Mouse (Mus musculus): ENCODE results near the gene Slc4a11.
A peak's percentile ranks its signal among the peaks of the same experiment; 100 is the strongest.
"Not testable (repeated sequence)": the region's sequence is repeated elsewhere in the genome, so short reads cannot be mapped to it uniquely, and the experiment has no call there.

Slc4a11 gene

DNA sequence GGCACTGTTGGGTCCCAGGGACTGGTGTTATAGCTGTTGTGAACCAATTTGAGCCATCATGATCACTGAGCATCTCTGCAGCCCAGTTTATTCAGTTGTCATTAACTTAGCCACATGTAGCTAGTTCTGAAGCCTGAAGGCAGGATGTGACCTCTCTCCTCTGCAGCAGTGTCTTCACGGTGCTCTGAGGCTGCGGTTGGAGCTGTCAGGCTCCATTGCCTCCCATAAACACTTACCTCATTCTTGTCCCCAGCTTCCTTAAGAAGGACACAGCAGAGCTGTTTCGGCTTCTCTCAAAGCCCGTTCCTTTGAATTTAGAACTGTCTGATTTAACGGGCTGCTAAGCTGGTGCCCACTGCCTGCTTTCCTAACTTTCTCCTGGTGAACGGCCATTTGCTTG, 17.4 kb downstream of the Slc4a11 start:
- no peak for DNase-seq (ENCODE audit: low spot score in 2 of 2)

DNA sequence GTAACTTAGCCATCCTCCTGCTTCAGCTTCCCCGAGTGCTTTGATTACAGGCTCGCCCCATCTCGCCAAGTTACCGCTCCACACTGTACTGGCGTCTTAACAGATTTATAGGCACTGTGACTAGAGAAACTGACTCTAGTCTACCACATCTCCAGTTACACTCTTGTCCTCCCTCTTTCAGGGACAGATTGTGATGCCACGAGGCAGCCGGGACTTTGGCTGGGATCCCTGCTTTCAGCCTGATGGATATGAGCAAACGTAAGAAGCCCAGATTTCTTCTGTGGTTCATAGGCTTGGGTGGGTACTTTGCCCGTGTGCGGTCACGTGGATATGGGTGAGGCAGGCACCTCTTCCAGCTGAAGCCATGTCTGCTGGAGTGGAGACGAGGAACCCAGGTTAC, 18.2 kb downstream of the Slc4a11 start:
- no peak for DNase-seq (ENCODE audit: low spot score in 2 of 2)

DNA sequence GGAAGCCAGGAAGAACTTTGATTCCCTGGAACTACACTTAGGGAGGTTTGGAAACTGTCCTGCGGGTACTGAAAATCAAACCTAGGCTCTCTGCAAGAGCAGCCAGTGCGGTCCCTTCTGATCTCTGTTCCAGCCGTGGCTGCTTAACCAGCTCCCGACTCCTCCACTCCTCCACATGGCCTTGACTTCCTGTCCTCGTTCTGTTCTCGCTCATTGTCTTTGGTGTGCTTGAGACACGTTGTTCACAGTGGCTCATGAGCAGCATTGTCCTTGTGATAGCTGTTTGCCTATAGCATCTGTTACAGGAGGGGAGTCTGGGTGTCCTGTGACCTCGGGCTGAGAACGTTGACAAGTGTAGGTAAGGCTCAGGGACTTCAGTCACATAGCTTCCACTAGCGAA, 20.1 kb downstream of the Slc4a11 start:
- no peak for DNase-seq (ENCODE audit: low spot score in 2 of 2)

- DNase-seq (ENCODE audit: low spot score in 2 of 2), result peak; percentile 84 to 90
These were observed 29.8 kb downstream of the Slc4a11 start, which contains the start of gene Itpa for GRCm38 (mm10) chr2:130667559-130667958. Gene Itpa (plus strand): TSS chr2:130667610.

- DNase-seq (ENCODE audit: low spot score in 2 of 2), result peak; percentile 96
These were observed 33.1 kb downstream of the Slc4a11 start, which contains the start of gene Ddrgk1 for GRCm38 (mm10) chr2:130664102-130664701. Gene Ddrgk1 (minus strand): TSS chr2:130664659.

DNA sequence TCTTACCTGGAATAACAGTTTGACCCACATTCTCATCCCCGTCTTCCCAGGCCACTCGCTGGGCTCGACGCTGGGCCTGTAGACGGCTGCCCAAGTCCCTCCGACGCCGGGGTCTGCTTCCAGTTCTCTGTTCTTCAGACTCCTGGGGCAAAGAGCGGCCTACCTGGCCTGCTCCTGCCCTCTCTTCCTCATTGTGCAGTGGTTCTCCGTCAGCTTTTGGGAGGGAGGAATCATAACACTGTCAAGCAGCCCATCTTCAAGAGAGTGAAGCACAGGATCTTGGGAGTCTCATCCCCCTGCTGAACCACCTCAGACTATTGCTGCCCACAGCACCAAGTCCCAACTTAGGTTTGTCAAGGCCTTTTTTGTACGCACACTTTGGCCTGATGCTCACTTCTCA, 34.0 kb downstream of the Slc4a11 start:
- DNase-seq (ENCODE audit: low spot score in 2 of 2), result no peak

GRCm38 (mm10) chr2:130658530-130658929, 38.8 kb downstream of the Slc4a11 start:
- no peak for DNase-seq (ENCODE audit: low spot score in 2 of 2)

DNA sequence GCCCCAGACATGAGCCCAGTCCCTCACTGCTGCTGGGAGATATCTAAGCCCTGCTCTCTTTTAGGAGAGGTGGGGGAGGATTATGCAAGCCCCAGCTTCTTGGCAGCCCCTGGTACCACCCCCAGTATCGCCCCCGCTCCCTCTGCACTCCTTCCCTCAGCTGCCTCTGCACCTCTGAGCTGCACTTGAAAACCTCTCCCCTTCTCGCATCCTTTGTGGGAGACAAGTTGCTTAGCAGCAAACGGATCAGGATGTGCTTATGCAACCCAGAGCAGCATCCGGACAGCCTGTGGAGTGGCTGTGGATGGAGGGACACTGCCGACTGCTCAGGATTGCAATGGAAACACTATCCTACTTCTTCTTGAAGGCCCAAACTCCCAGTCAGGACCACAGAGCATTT, 39.8 kb downstream of the Slc4a11 start:
- DNase-seq (ENCODE audit: low spot score in 2 of 2), result peak; percentile 88

DNA sequence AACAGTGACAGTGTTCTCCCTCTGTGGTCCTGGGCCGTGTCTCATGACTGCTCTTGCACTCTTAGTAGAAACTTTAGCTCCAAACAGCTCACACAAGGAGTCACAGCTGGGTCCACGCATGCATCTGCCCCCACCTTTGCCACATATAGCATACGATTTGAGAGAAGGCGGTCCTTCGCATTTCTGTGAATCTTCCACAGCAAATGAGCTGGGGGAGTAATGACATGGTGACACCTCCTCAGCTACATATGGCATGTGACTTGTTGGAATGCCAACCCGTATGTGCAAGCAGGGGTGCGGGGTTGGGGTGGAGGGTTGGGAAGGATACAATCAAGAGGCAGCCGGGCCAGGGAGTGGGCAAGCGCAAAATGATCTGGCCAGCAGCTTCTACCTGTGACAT, 40.8 kb downstream of the Slc4a11 start:
- DNase-seq (ENCODE audit: low spot score in 2 of 2), result peak; percentile 69 to 83

GRCm38 (mm10) chr2:130655660-130656339, 41.5 kb downstream of the Slc4a11 start:
- no peak for DNase-seq (ENCODE audit: low spot score in 2 of 2)

GRCm38 (mm10) chr2:130653760-130654159, 43.6 kb downstream of the Slc4a11 start:
- no peak for DNase-seq (ENCODE audit: low spot score in 2 of 2)

DNA sequence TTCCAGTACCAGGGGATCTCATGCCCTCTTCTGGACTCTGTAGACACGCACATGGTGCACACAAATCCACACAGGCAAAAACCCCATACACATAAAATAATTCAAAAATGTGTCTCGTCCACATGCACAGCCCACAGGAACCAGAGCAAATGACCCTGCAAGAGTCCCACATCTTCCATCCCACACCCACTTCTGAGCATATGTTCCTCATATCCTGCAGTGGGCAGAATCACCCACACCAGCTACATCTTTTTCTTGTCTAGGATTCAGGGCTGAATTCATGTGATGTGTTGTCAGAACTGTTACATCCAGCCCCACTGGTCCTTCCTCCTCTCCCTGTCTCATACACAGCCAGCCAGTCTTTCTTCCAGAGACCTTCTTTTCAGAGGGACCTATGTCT, 44.0 kb downstream of the Slc4a11 start:
- DNase-seq (ENCODE audit: low spot score in 2 of 2), result peak in 1 of 2 experiments; percentile 65

DNA sequence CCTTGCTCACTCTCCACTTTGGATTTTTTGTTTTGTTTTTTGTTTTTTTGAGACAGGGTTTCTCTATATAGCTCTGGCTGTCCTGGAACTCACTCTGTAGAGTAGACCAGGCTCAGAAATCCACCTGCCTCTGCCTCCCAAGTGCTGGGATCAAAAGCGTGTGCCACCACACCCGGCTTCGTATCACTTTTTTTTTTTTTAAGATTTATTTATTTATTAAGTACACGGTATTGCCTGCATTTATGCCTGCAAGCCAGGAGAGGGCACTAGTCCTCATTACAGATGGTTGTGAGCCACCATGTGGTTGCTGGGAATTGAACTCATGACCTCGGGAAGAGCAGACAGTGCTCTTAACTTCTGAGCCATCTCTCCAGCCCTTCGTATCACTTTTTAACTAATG, 48.3 kb downstream of the Slc4a11 start:
- not testable (repeated sequence) for DNase-seq (ENCODE audit: low spot score in 2 of 2)

- no peak for DNase-seq (ENCODE audit: low spot score in 2 of 2)
These were observed 52.1 kb downstream of the Slc4a11 start for GRCm38 (mm10) chr2:130645198-130645597.

GRCm38 (mm10) chr2:130642684-130643369, 54.5 kb downstream of the Slc4a11 start, which contains the start of gene Lzts3:
Gene Lzts3 (minus strand): TSS chr2:130642803.
- DNase-seq (ENCODE audit: low spot score in 2 of 2), result peak; percentile 88

GRCm38 (mm10) chr2:130642197-130642660, 55.1 kb downstream of the Slc4a11 start:
- DNase-seq (ENCODE audit: low spot score in 2 of 2), result no peak

DNA sequence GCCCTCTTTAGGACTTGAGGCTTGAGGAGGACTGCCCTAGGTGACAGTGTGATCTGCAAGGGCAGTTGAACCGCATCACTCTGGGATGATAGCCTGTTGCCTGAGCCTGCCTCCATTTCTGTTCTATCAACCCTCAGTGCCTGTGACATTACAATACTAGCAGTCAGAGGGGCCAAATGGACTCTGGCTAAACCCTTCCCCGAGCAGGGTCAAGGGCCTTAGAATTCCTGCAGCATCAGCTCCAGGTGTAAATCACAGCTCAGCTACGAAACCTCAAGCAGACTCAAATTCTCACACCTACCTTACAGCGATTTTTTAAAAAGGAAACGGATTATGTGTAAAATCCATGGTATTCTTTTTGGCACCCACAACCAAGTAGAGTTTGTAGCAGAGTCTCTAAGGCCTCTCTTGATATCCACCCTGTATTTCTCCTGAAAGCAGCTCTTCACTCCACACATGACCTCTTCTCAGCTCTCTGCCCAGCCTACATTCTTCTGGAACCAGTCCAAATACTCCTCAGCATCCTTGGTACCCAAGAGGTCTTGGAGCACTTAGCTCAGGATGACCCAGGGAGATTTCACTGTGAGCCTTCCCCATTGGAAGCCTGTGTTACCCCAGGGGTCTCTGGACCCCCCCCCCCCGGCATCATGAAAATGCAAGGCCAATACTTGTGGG, 55.8 kb downstream of the Slc4a11 start:
- no peak for DNase-seq (ENCODE audit: low spot score in 2 of 2)

DNA sequence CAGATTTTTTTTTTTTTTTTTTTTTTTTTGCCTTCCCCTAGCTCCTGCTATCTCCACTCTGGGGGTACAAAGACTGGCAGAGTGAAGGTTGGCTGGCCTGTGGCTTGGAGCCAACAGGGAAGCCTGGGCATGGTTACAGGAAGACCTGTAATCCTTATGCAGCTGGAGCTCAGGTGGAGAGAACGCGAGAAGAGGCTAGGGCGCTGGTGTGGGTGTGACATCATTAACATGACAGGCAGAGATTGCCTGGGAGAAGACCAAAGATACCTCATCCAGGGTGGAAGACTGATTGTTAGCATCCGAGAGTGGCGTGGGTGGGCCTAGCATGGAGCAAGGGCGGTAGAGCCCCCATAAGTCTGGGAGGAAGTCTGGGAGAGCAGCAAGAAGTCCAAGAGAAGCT, 58.0 kb downstream of the Slc4a11 start:
- DNase-seq (ENCODE audit: low spot score in 2 of 2), result no peak

DNA sequence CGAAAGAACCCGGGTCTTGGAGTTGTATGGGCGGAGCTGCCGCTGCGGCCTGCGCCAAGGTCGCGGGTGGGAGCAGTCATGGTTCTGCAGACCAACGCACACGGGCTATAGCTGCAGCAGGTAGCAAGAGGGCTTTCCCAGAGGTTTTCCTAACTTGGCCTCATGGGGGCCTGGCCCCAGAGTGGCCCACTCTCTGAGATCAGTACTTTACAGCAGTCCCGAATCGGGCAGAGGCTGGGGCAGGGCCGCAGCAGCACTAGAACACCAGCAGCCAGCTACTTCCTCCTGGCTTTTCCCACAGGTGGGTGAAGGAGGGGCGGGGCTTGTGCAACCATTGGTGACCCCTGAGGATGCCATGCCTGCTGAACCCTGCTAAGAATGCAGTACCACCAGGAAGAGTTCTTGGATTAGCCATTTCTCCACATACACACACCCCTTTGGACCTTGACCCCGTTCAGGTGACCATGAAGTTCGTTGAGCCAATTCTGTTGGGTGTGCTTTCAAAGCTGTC, 59.2 kb downstream of the Slc4a11 start:
- DNase-seq (ENCODE audit: low spot score in 2 of 2), result no peak

GRCm38 (mm10) chr2:130635847-130636246, 61.5 kb downstream of the Slc4a11 start:
- DNase-seq (ENCODE audit: low spot score in 2 of 2), result no peak

DNA sequence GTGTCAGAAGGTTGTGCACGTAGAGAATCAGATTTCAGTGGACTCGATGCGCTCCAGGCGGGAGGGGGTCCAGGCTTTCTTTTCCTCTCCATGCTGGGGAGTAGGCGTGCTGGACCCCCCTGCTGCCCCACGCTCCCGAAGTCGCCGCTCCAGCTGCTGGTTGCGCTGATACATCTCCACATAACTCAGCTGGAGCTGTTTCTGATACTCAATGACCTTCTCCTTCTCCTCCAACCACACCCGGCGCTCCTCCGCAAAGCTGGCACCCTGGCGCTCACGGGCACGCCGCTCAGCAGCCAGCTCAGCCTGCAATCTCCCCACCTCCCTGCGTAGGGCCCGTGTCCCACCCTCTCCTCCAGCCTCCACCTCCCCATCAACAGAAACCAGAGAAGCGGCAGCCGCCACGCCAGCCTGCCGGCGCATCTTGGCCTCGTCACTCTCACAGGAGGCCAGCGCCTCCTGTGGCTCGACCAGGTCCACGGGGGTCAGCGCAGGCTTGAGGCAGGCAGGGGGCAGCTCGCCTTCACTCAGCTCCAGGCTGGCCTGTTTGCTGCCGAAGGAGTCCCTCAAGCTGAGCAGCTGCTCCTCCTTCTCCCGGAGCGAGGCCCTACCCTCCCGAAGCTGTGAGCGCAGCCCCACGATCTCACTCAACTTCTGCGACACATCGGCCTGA, 62.4 kb downstream of the Slc4a11 start:
- no peak for DNase-seq (ENCODE audit: low spot score in 2 of 2)

Measured in frontal cortex, postnatal 36 days (tissue).